Mouse (Mus musculus): Measurements from ENCODE around the gene Lcn12. TPM values are rescaled to one million over a fixed set of nuclear protein-coding genes. Genes with fewer than 3 reads are reported as not detected.

Lcn12 gene
- polyA plus RNA-seq, 1 experiment from 2014 or later = not detected

GRCm38 (mm10) chr2:25484901-25485647, 8.6 kb downstream of the Lcn12 start:
- 0 out of 2 replicates have a peak, but pooled peaks cover 3% of the 10 kb centered on the region for H3K27me3 ChIP-seq (replicated peaks; ENCODE audit: low read depth, poor library complexity, severe bottlenecking)
- WGBS = 68% methylated on average over 11 of the region's 11 CpGs
- H3K27ac ChIP-seq (replicated peaks) = no peak overlapping the region

GRCm38 (mm10) chr2:25482969-25483368, 10.7 kb downstream of the Lcn12 start:
- H3K4me1 ChIP-seq = no peaks in the 10 kb centered on the region
- 0 out of 2 replicates have a peak, but pooled peaks cover 3% of the 10 kb centered on the region for H3K27me3 ChIP-seq (replicated peaks; ENCODE audit: low read depth, poor library complexity, severe bottlenecking)
- no peak overlapping the region for H3K4me3 ChIP-seq
- no peak overlapping the region for H3K27ac ChIP-seq (replicated peaks)
- peak; percentile 38 for DNase-seq (ENCODE audit: low spot score)
- H3K9me3 ChIP-seq = no peaks in the 10 kb centered on the region
- 26% methylated on average over 7 of the region's 7 CpGs for WGBS
- no peaks in the 10 kb centered on the region for H3K36me3 ChIP-seq (replicated peaks)

More at GRCm38 (mm10) chr2:25484901-25485647, 8.6 kb downstream of the Lcn12 start:
- no peaks in the 10 kb centered on the region for H3K9me3 ChIP-seq
- H3K4me1 ChIP-seq = no peaks in the 10 kb centered on the region
- no peak for DNase-seq (ENCODE audit: low spot score)
- no peak overlapping the region for H3K4me3 ChIP-seq
- H3K36me3 ChIP-seq (replicated peaks) = no peaks in the 10 kb centered on the region

GRCm38 (mm10) chr2:25480541-25480940, 13.2 kb downstream of the Lcn12 start:
- no peak overlapping the region for H3K4me3 ChIP-seq
- H3K4me1 ChIP-seq = no peaks in the 10 kb centered on the region
- 84% methylated on average over 1 of the region's 1 CpGs for WGBS

GRCm38 (mm10) chr2:25479551-25480311, 14.0 kb downstream of the Lcn12 start:
- no peak for DNase-seq (ENCODE audit: low spot score)
- no peaks in the 10 kb centered on the region for H3K36me3 ChIP-seq (replicated peaks)
- no peaks in the 10 kb centered on the region for H3K9me3 ChIP-seq
- no peak overlapping the region for H3K4me3 ChIP-seq
- 78% methylated on average over 10 of the region's 10 CpGs for WGBS
- no peaks in the 10 kb centered on the region for H3K4me1 ChIP-seq
- 0 out of 2 replicates have a peak, but pooled peaks cover 3% of the 10 kb centered on the region for H3K27me3 ChIP-seq (replicated peaks; ENCODE audit: low read depth, poor library complexity, severe bottlenecking)
- no peak overlapping the region for H3K27ac ChIP-seq (replicated peaks)

More at GRCm38 (mm10) chr2:25480541-25480940, 13.2 kb downstream of the Lcn12 start:
- Histone ChIP-seq H3K27me3 (replicated peaks; ENCODE audit: low read depth, poor library complexity, severe bottlenecking) (0 out of 2 replicates have a peak, but pooled peaks cover 3% of the 10 kb centered on the region), H3K27ac (replicated peaks) (no peak overlapping the region), H3K9me3 (no peaks in the 10 kb centered on the region), H3K36me3 (replicated peaks) (no peaks in the 10 kb centered on the region)
- no peak for DNase-seq (ENCODE audit: low spot score)

- no peaks in the 10 kb centered on the region for H3K9me3 ChIP-seq
- no peak overlapping the region for H3K4me3 ChIP-seq
- 0 out of 2 replicates have a peak, but pooled peaks cover 3% of the 10 kb centered on the region for H3K27me3 ChIP-seq (replicated peaks; ENCODE audit: low read depth, poor library complexity, severe bottlenecking)
- H3K36me3 ChIP-seq (replicated peaks) = no peaks in the 10 kb centered on the region
- no peak overlapping the region for H3K27ac ChIP-seq (replicated peaks)
- 91% methylated on average over 3 of the region's 3 CpGs for WGBS
- no peaks in the 10 kb centered on the region for H3K4me1 ChIP-seq
- no peak for DNase-seq (ENCODE audit: low spot score)
Observed at GRCm38 (mm10) chr2:25477967-25478675, 15.6 kb downstream of the Lcn12 start.

GRCm38 (mm10) chr2:25477541-25477940, 16.2 kb downstream of the Lcn12 start:
- Histone ChIP-seq H3K27me3 (replicated peaks; ENCODE audit: low read depth, poor library complexity, severe bottlenecking) (0 out of 2 replicates have a peak, but pooled peaks cover 2% of the 10 kb centered on the region), H3K4me3 (no peak overlapping the region), H3K4me1 (no peaks in the 10 kb centered on the region), H3K9me3 (no peaks in the 10 kb centered on the region), H3K36me3 (replicated peaks) (no peaks in the 10 kb centered on the region), H3K27ac (replicated peaks) (no peak overlapping the region)
- WGBS = 88% methylated on average over 8 of the region's 8 CpGs
- DNase-seq (ENCODE audit: low spot score) = no peak

GRCm38 (mm10) chr2:25472550-25472949, 21.2 kb downstream of the Lcn12 start:
- no peak for DNase-seq (ENCODE audit: low spot score)
- Histone ChIP-seq H3K9me3 (no peaks in the 10 kb centered on the region), H3K36me3 (replicated peaks) (no peaks in the 10 kb centered on the region), H3K27ac (replicated peaks) (no peak overlapping the region), H3K4me3 (no peak overlapping the region), H3K4me1 (0 out of 2 replicates have a peak, but pooled peaks cover 9% of the 10 kb centered on the region), H3K27me3 (replicated peaks; ENCODE audit: low read depth, poor library complexity, severe bottlenecking) (no peaks in the 10 kb centered on the region)
- WGBS = 85% methylated on average over 2 of the region's 2 CpGs

- no peak for DNase-seq (ENCODE audit: low spot score)
- H3K36me3 ChIP-seq (replicated peaks) = no peaks in the 10 kb centered on the region
- no peak within 1 kb of the TSS for H3K27ac ChIP-seq (replicated peaks)
- peaks cover 22% of the 10 kb centered on the region for H3K4me1 ChIP-seq
- H3K27me3 ChIP-seq (replicated peaks; ENCODE audit: low read depth, poor library complexity, severe bottlenecking) = no peaks in the 10 kb centered on the region
- WGBS = 62% methylated on average over 6 of the region's 6 CpGs
- no peaks in the 10 kb centered on the region for H3K9me3 ChIP-seq
- H3K4me3 ChIP-seq = no peak within 1 kb of the TSS
Observed at GRCm38 (mm10) chr2:25469969-25470368, 23.7 kb downstream of the Lcn12 start, which contains the start of gene Ptgds. Gene Ptgds, minus strand, starts transcription at chr2:25470046.

- Histone ChIP-seq H3K9me3 (no peaks in the 10 kb centered on the region), H3K4me1 (peaks cover 22% of the 10 kb centered on the region), H3K36me3 (replicated peaks) (no peaks in the 10 kb centered on the region), H3K27ac (replicated peaks) (no peak overlapping the region), H3K4me3 (no peak overlapping the region), H3K27me3 (replicated peaks; ENCODE audit: low read depth, poor library complexity, severe bottlenecking) (no peaks in the 10 kb centered on the region)
- WGBS = 82% methylated on average over 10 of the region's 10 CpGs
- no peak for DNase-seq (ENCODE audit: low spot score)
Observed at GRCm38 (mm10) chr2:25468962-25469915, 24.5 kb downstream of the Lcn12 start.

- Histone ChIP-seq H3K36me3 (replicated peaks) (no peaks in the 10 kb centered on the region), H3K27ac (replicated peaks) (no peak overlapping the region), H3K27me3 (replicated peaks; ENCODE audit: low read depth, poor library complexity, severe bottlenecking) (no peaks in the 10 kb centered on the region), H3K9me3 (no peaks in the 10 kb centered on the region), H3K4me3 (no peak overlapping the region), H3K4me1 (peaks cover 22% of the 10 kb centered on the region)
- WGBS = 71% methylated on average over 14 of the region's 14 CpGs
- DNase-seq (ENCODE audit: low spot score) = no peak
Observed at GRCm38 (mm10) chr2:25467606-25468303, 26.0 kb downstream of the Lcn12 start.
